Mouse (Mus musculus): ENCODE measurements around the gene Zfp607a. TPM values are rescaled to one million over a fixed set of nuclear protein-coding genes. Genes with fewer than 3 reads are reported as not detected.

Gene Zfp607a
- total RNA-seq, 2 experiments from 2014 or later = 1.7 to 3.2 TPM

Other genes starting within 250 kb of the Zfp607a start
- gene Ttc9b, start 203.6 kb upstream of the Zfp607a start, total RNA-seq (2021) = not detected
- 10 to 100 TPM; 30.6 to 34.2 TPM for gene Map3k10, start 182.9 kb upstream of the Zfp607a start, total RNA-seq (2021)
- gene Zfp607b, start 168.2 kb upstream of the Zfp607a start, total RNA-seq (2021) = under 1 TPM; 0.26 to 0.37 TPM
- gene Zfp60, start 126.1 kb upstream of the Zfp607a start, total RNA-seq (2021) = 1 to 10 TPM; 4.5 to 5.8 TPM
- 1 to 10 TPM; 3.4 to 3.5 TPM for gene Zfp626, start 50.3 kb upstream of the Zfp607a start, total RNA-seq (2021)
- gene Zfp59, start 18.9 kb upstream of the Zfp607a start, total RNA-seq (2021) = 1 to 10 TPM; 1.7 to 2.7 TPM
- gene Zfp974, start 71.9 kb downstream of the Zfp607a start, total RNA-seq (2021) = 1 to 10 TPM; 3.2 to 3.5 TPM
- gene Zfp780b, start 121.6 kb downstream of the Zfp607a start, total RNA-seq (2021) = 1 to 10 TPM; 6.0 to 6.9 TPM
- gene Zfp850, start 156.6 kb downstream of the Zfp607a start, total RNA-seq (2021) = under 1 TPM; 0.23 to 0.44 TPM
- 100 to 1,000 TPM in 1 of 2 experiments, 10 to 100 TPM in 1; 99.1 to 100 TPM for gene Psmc4, start 192.6 kb downstream of the Zfp607a start, total RNA-seq (2021)
- gene Fcgbp, start 213.7 kb downstream of the Zfp607a start, total RNA-seq (2021) = under 1 TPM in 1 of 2 experiments, not detected in 1; 0.13 TPM

Measured in gastrocnemius, postnatal 36 days (tissue).